In genomic region chr2:156766227-156767019, GRCm38 (mm10) we compare ENCODE assay signal across 13 mouse cellular contexts. TPM values are rescaled to one million over a fixed set of nuclear protein-coding genes. Genes with fewer than 3 reads are reported as not detected.
DNase-seq lines count a peak whose midpoint lies in the region; ATAC-seq and TF ChIP-seq lines count a peak whose summit lies in the region.
"Had no signal": no experiment of that assay in that cellular context is flagged by ENCODE, and none has a peak within 500 bp of the region (broad histone marks: within the 10 kb centered on the region; RNA-seq: fewer than 3 reads in every experiment).

No protein-coding gene starts in this region.

- TF ChIP-seq POLR2A in MEL (IDR thresholded peaks at IDR 0.05; ENCODE audit: control insufficient read depth in 1 of 2, insufficient read depth in 1 of 2, low read depth in 1 of 2, low read length in 2 of 2, poor library complexity in 1 of 2): peak in 1 of 2 experiments; percentile 75; a peak in 2 of 4 replicates

- H3K79me2 ChIP-seq in MEL (ENCODE audit: control insufficient read depth, insufficient read depth, low read length, poor library complexity): no peaks in the 10 kb centered on the region

- no peaks in the 10 kb centered on the region for H3K4me1 ChIP-seq in hindbrain, embryonic 13.5 days (replicated peaks)
- H3K4me1 ChIP-seq in hindbrain, embryonic 11.5 days (replicated peaks; ENCODE audit: control insufficient read depth, insufficient read depth, low read length): no peaks in the 10 kb centered on the region
- peaks cover 11 to 26% of the 10 kb centered on the region in 2 experiments for H3K4me1 ChIP-seq in MEL (ENCODE audit: control insufficient read depth in 1 of 2, insufficient read depth in 2 of 2, low read length in 2 of 2)
- H3K4me1 ChIP-seq in liver, postnatal 0 days (ENCODE audit: insufficient read depth): no peaks in the 10 kb centered on the region
- H3K4me1 ChIP-seq: stomach, embryonic 15.5 days had no signal

- no peak for TF ChIP-seq CTCF in MEL (IDR thresholded peaks at IDR 0.05 in 2 of 3, conservative IDR thresholded peaks at IDR 0.05 in 1 of 3; ENCODE audit: control insufficient read depth in 1 of 3, insufficient read depth in 1 of 3, low read depth in 2 of 3, low read length in 3 of 3, poor library complexity in 1 of 3, severe bottlenecking in 1 of 3)
- TF ChIP-seq CTCF in liver, postnatal 0 days (IDR thresholded peaks at IDR 0.05; ENCODE audit: low read depth): no peak

- no peak for ATAC-seq in hindbrain, embryonic 13.5 days (ENCODE audit: low FRiP score)
- no peak for ATAC-seq in hindbrain, embryonic 11.5 days (ENCODE audit: low FRiP score)
- peak; percentile 31; the same call in 1 of the 2 replicates for ATAC-seq in liver, postnatal 0 days
- ATAC-seq in monocyte, adult 5-6 weeks (replicated peaks; ENCODE audit: insufficient number of reproducible peaks, low FRiP score, low TSS enrichment, poor library complexity, severe bottlenecking): no peak
- ATAC-seq: intestine, postnatal 0 days had no signal

- no peak for TF ChIP-seq RAD21 in MEL (IDR thresholded peaks at IDR 0.05; ENCODE audit: low read depth, low read length)

- peak; percentile 28 to 47 for DNase-seq in cerebellum, postnatal 10 days
- DNase-seq in cerebellum, adult 9-11 months: no peak
- no peak for DNase-seq in hindbrain, embryonic 11.5 days (ENCODE audit: low spot score)
- peak; percentile 95 for DNase-seq in MEL (ENCODE audit: low read depth, low spot score)
- DNase-seq in liver, postnatal 0 days: no peak
- DNase-seq in testis, postnatal 14 days (ENCODE audit: low spot score): no peak
- DNase-seq: adrenal gland, postnatal 25 days; cerebellum, adult 8-10 months; lung, postnatal 36 days had no signal

- peak; percentile 61 to 79; a peak in 3 of 4 replicates for TF ChIP-seq EP300 in MEL (IDR thresholded peaks at IDR 0.05; ENCODE audit: low read depth in 1 of 2, low read length in 2 of 2)
- TF ChIP-seq EP300 in liver, postnatal 0 days (IDR thresholded peaks at IDR 0.05; ENCODE audit: low read depth): no peak

- peaks cover 36% of the 10 kb centered on the region for H3K36me3 ChIP-seq in hindbrain, embryonic 13.5 days
- peaks cover 11% of the 10 kb centered on the region for H3K36me3 ChIP-seq in hindbrain, embryonic 11.5 days (ENCODE audit: control insufficient read depth, insufficient read depth, low read length)
- H3K36me3 ChIP-seq in MEL (ENCODE audit: control insufficient read depth in 1 of 2, insufficient read depth in 2 of 2, low read length in 2 of 2): peaks cover 0 to 8% of the 10 kb centered on the region in 2 experiments; a peak in 2 of 4 replicates
- H3K36me3 ChIP-seq in liver, postnatal 0 days (replicated peaks; ENCODE audit: insufficient read depth, low read length): no peaks in the 10 kb centered on the region; the same call in 1 of the 2 replicates

- peak overlapping the region; percentile 48; the same call in 1 of the 2 replicates for H3K27ac ChIP-seq in hindbrain, embryonic 13.5 days
- H3K27ac ChIP-seq in hindbrain, embryonic 11.5 days (ENCODE audit: low read depth, low read length): no peak overlapping the region
- H3K27ac ChIP-seq in MEL (ENCODE audit: control insufficient read depth, low read depth, low read length): peak overlapping the region; percentile 69
- H3K27ac ChIP-seq in liver, postnatal 0 days (ENCODE audit: low read depth): no peak overlapping the region
- H3K27ac ChIP-seq: stomach, embryonic 15.5 days had no signal

- H3K9ac ChIP-seq in hindbrain, embryonic 13.5 days: no peak overlapping the region
- no peak overlapping the region for H3K9ac ChIP-seq in hindbrain, embryonic 11.5 days (ENCODE audit: low read depth, low read length)
- peak overlapping the region; percentile 52 for H3K9ac ChIP-seq in MEL (ENCODE audit: control insufficient read depth, low read depth, low read length, poor library complexity, severe bottlenecking)
- no peak overlapping the region for H3K9ac ChIP-seq in liver, postnatal 0 days (replicated peaks)
- H3K9ac ChIP-seq: stomach, embryonic 15.5 days had no signal

- H3K4me2 ChIP-seq in hindbrain, embryonic 13.5 days: no peak overlapping the region
- no peak overlapping the region for H3K4me2 ChIP-seq in hindbrain, embryonic 11.5 days (replicated peaks; ENCODE audit: low read depth, low read length)
- no peak overlapping the region for H3K4me2 ChIP-seq in liver, postnatal 0 days (ENCODE audit: low read depth, low read length)
- H3K4me2 ChIP-seq: stomach, embryonic 15.5 days had no signal

- 85% methylated on average over 10 of the region's 10 CpGs for WGBS in hindbrain, embryonic 13.5 days
- WGBS in hindbrain, embryonic 11.5 days: 84% methylated on average over 10 of the region's 10 CpGs
- 50% methylated on average over 10 of the region's 10 CpGs for WGBS in liver, postnatal 0 days (ENCODE audit: insufficient replicate concordance)

- H3K27me3 ChIP-seq in hindbrain, embryonic 13.5 days: no peaks in the 10 kb centered on the region
- H3K27me3 ChIP-seq in hindbrain, embryonic 11.5 days (ENCODE audit: control insufficient read depth, insufficient read depth, low read length): no peaks in the 10 kb centered on the region
- no peaks in the 10 kb centered on the region for H3K27me3 ChIP-seq in MEL (ENCODE audit: control insufficient read depth in 1 of 2, insufficient read depth in 2 of 2, low read length in 2 of 2)
- H3K27me3 ChIP-seq in liver, postnatal 0 days (ENCODE audit: insufficient read depth, low read length): no peaks in the 10 kb centered on the region
- H3K27me3 ChIP-seq: stomach, embryonic 15.5 days had no signal

- no peaks in the 10 kb centered on the region for H3K9me3 ChIP-seq in hindbrain, embryonic 13.5 days
- H3K9me3 ChIP-seq in hindbrain, embryonic 11.5 days (ENCODE audit: control insufficient read depth, low read length): no peaks in the 10 kb centered on the region
- H3K9me3 ChIP-seq in MEL (replicated peaks; ENCODE audit: insufficient read depth, low read length): no peaks in the 10 kb centered on the region
- H3K9me3 ChIP-seq in liver, postnatal 0 days (ENCODE audit: low read length): no peaks in the 10 kb centered on the region
- H3K9me3 ChIP-seq: stomach, embryonic 15.5 days had no signal

- no peak overlapping the region for H3K4me3 ChIP-seq in hindbrain, embryonic 13.5 days
- H3K4me3 ChIP-seq in hindbrain, embryonic 11.5 days (ENCODE audit: low read depth, low read length): no peak overlapping the region
- peak overlapping the region in 1 of 2 experiments; percentile 36; a peak in 2 of 4 replicates for H3K4me3 ChIP-seq in MEL (ENCODE audit: control insufficient read depth in 1 of 2, insufficient read depth in 1 of 2, low read depth in 2 of 2, low read length in 2 of 2)
- no peak overlapping the region for H3K4me3 ChIP-seq in liver, postnatal 0 days (ENCODE audit: low read depth, low read length)
- H3K4me3 ChIP-seq: stomach, embryonic 15.5 days had no signal

TF ChIP-seq in MEL, 35 proteins besides CTCF, POLR2A, EP300 and RAD21 (continues in another document):
- TF ChIP-seq BHLHE40 (IDR thresholded peaks at IDR 0.05; ENCODE audit: borderline replicate concordance, low read depth, low read length) (peak; percentile 78; the same call in 1 of the 2 replicates), TCF12 (IDR thresholded peaks at IDR 0.05; ENCODE audit: low read depth, low read length) (peak; percentile 61), TBP (IDR thresholded peaks at IDR 0.05; ENCODE audit: low read depth, low read length) (peak; percentile 81), ZC3H11A (IDR thresholded peaks at IDR 0.05; ENCODE audit: low read depth, low read length) (no peak), POLR2AphosphoS2 (IDR thresholded peaks at IDR 0.05; ENCODE audit: low read length) (0 out of 2 replicates have a peak, but pooled peaks have one; percentile 37), POLR2AphosphoS5 (IDR thresholded peaks at IDR 0.05; ENCODE audit: borderline replicate concordance, low read depth, low read length) (no peak), CHD1 (IDR thresholded peaks at IDR 0.05; ENCODE audit: low read depth, low read length) (no peak), MXI1 (IDR thresholded peaks at IDR 0.05; ENCODE audit: low read depth, low read length) (peak; percentile 89), MAX (IDR thresholded peaks at IDR 0.05; ENCODE audit: low read length) (peak; percentile 88), NELFE (IDR thresholded peaks at IDR 0.05; ENCODE audit: low read depth, low read length) (peak; percentile 64), MAZ (IDR thresholded peaks at IDR 0.05; ENCODE audit: low read depth, low read length) (peak; percentile 92), MYB (IDR thresholded peaks at IDR 0.05; ENCODE audit: low read depth, low read length) (no peak), MYC (IDR thresholded peaks at IDR 0.05; ENCODE audit: low read depth, low read length) (peak; percentile 85; the same call in 1 of the 2 replicates), KAT2A (conservative IDR thresholded peaks at IDR 0.05; ENCODE audit: low read depth, low read length) (no peak), GATA1 (IDR thresholded peaks at IDR 0.05; ENCODE audit: low read depth, low read length) (peak; percentile 65), E2F4 (IDR thresholded peaks at IDR 0.05; ENCODE audit: borderline replicate concordance, low read depth, low read length) (no peak), ELF1 (IDR thresholded peaks at IDR 0.05; ENCODE audit: low read depth, low read length) (0 out of 2 replicates have a peak, but pooled peaks have one; percentile 25), RCOR1 (IDR thresholded peaks at IDR 0.05; ENCODE audit: low read depth, low read length) (no peak), GABPA (IDR thresholded peaks at IDR 0.05; ENCODE audit: low read depth, low read length) (peak; percentile 92), ZMIZ1 (IDR thresholded peaks at IDR 0.05; ENCODE audit: low read depth, low read length) (no peak), MAFK (IDR thresholded peaks at IDR 0.05; ENCODE audit: borderline replicate concordance, low read depth, low read length) (peak; percentile 55; the same call in 1 of the 2 replicates), ZKSCAN1 (IDR thresholded peaks at IDR 0.05; ENCODE audit: low read depth, low read length) (no peak), CHD2 (IDR thresholded peaks at IDR 0.05; ENCODE audit: low read length) (no peak), NRF1 (IDR thresholded peaks at IDR 0.05; ENCODE audit: insufficient read depth, low read depth, low read length, poor library complexity, severe bottlenecking) (no peak), ETS1 (IDR thresholded peaks at IDR 0.05; ENCODE audit: low read depth, low read length) (peak; percentile 88)

RNA-seq across cellular contexts. Expression of gene Myl9, which starts 8.8 kb away (rescaled TPM):
- 39.1 and 53.3 TPM in 2 replicates for polyA plus RNA-seq in hindbrain, embryonic 13.5 days (2015; fragmentation: Nextera tagmentation; extraction: Ambion mirVana)
- 96.1 and 133 TPM in 2 replicates for polyA plus RNA-seq in hindbrain, embryonic 11.5 days (2014; fragmentation: Nextera tagmentation; extraction: Ambion mirVana)
- total RNA-seq in MEL (2012; rRNA removed): 1.2 and 2.8 TPM in 2 replicates
- 1 to 10 TPM in 1 of 2 experiments, not detected in 1; 1.3 TPM for polyA plus RNA-seq in MEL (2012; ENCODE audit: insufficient read depth in 1 of 2, insufficient read length in 2 of 2, low read depth in 1 of 2, low replicate concordance in 2 of 2, missing spikeins in 1 of 2)
- 50.4 and 51.2 TPM in 2 replicates for polyA plus RNA-seq in liver, postnatal 0 days (2015; fragmentation: Nextera tagmentation; extraction: Ambion mirVana)
- 5.0 to 95.3 TPM (median 6.6 TPM) in 3 replicates for total RNA-seq in monocyte, adult 5-6 weeks (2017)

Comparison
In these comparisons a context has a peak if more than half of its experiments do, and no peak if none do; other contexts are left out.
1. DNase-seq: peak in cerebellum, postnatal 10 days (2 of 2) and MEL (single experiment); none in cerebellum, adult 9-11 months (single experiment), hindbrain, embryonic 11.5 days (single experiment), liver, postnatal 0 days (single experiment) and testis, postnatal 14 days (single experiment).
2. H3K27ac ChIP-seq: peak in hindbrain, embryonic 13.5 days (single experiment) and MEL (single experiment); none in hindbrain, embryonic 11.5 days (single experiment) and liver, postnatal 0 days (single experiment).
3. RNA of gene Myl9, which starts 8.8 kb away (polyA plus RNA-seq): 96.1 to 133 TPM in hindbrain, embryonic 11.5 days, 50.4 to 51.2 TPM in liver, postnatal 0 days and 39.1 to 53.3 TPM in hindbrain, embryonic 13.5 days; 1.3 TPM in MEL; every median in the first group is over 10 times any median in the second.